In the genomic region with DNA sequence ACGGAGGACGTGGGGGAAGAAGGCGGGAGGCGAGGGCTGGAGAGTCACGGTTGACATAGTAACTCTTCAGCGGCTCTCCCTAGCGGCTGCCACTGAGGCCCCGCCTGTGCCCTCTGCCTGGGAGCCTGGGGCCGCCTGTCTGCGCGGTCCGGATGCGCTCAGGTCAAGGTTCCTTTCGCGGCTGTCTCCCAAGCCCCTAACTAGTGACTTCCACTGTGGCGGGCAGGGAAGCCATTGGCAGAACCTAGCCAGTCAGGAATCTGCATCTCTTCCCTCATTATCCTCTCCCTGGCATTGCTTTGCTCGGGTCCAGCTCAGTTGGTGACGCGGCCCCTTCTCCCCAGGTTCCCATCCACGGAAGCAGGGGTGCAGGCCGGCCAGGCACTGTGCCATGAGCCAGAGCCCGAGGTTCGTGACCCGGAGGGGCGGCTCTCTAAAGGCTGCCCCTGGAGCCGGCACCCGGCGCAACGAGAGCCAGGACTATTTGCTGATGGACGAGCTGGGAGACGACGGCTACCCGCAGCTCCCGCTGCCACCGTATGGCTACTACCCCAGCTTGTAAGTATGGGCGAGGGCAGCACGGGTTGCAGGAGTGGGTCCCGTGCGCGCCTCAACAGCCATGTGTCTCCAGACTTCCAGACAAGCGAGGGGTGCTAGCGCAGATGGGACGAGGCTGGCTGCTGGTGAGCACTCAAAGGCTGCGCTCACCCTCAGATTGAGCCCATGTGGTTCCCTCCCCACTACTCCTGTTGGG, we compare ENCODE assay signal across 8 mouse cellular contexts. TPM values are rescaled to one million over a fixed set of nuclear protein-coding genes. Genes with fewer than 3 reads are reported as not detected.
A peak's percentile ranks its signal among the peaks of the same experiment; 100 is the strongest.
DNase-seq lines count a peak whose midpoint lies in the region; ATAC-seq and TF ChIP-seq lines count a peak whose summit lies in the region.

Gene Trpc6, plus strand, starts transcription at position 102 of the 754 bp plus-strand sequence.

- no peak for TF ChIP-seq CTCF in thymus, adult 2 months (IDR thresholded peaks at IDR 0.05; ENCODE audit: borderline replicate concordance, control insufficient read depth, extremely low read depth, insufficient read depth, low read length, poor library complexity)

- no peaks in the 10 kb centered on the region for H3K9me3 ChIP-seq in limb, embryonic 13.5 days
- H3K9me3 ChIP-seq in midbrain, embryonic 13.5 days, result no peaks in the 10 kb centered on the region
- H3K9me3 ChIP-seq in stomach, embryonic 15.5 days, result no peaks in the 10 kb centered on the region

- no peaks in the 10 kb centered on the region for H3K4me1 ChIP-seq in brown adipose tissue, adult 24 weeks (ENCODE audit: control insufficient read depth, insufficient read depth, insufficient read length, low read length)
- peaks cover 8% of the 10 kb centered on the region; the same call in 1 of the 2 replicates for H3K4me1 ChIP-seq in limb, embryonic 13.5 days
- peaks cover 12% of the 10 kb centered on the region; the same call in 1 of the 2 replicates for H3K4me1 ChIP-seq in midbrain, embryonic 13.5 days (replicated peaks)
- no peaks in the 10 kb centered on the region for H3K4me1 ChIP-seq in stomach, embryonic 15.5 days
- H3K4me1 ChIP-seq in thymus, adult 2 months (replicated peaks; ENCODE audit: control insufficient read depth, insufficient read depth, low read length), result no peaks in the 10 kb centered on the region

- peak within 1 kb of the TSS; percentile 92 for H3K4me2 ChIP-seq in limb, embryonic 13.5 days (replicated peaks)
- peak within 1 kb of the TSS; percentile 97 for H3K4me2 ChIP-seq in midbrain, embryonic 13.5 days (replicated peaks)
- H3K4me2 ChIP-seq in stomach, embryonic 15.5 days, result peak within 1 kb of the TSS; percentile 85

- peak; percentile 12 to 59 for DNase-seq in adrenal gland, adult (ENCODE audit: inconsistent age in 2 of 2, low spot score in 1 of 2)
- DNase-seq in frontal cortex, postnatal 36 days (ENCODE audit: low spot score in 2 of 2), result peak; percentile 17 to 39
- DNase-seq in kidney, adult 8-10 months, result peak; percentile 1 to 3
- no peak for DNase-seq in thymus, adult 2 months

- peak; percentile 78 for ATAC-seq in limb, embryonic 13.5 days (ENCODE audit: low FRiP score, low read depth)
- peak; percentile 96 for ATAC-seq in midbrain, embryonic 13.5 days
- ATAC-seq in stomach, embryonic 15.5 days (ENCODE audit: insufficient read depth, low FRiP score, low read depth), result peak; percentile 50; the same call in 1 of the 2 replicates

- under 1% methylated on average over 44 of the region's 44 CpGs for WGBS in limb, embryonic 13.5 days
- WGBS in midbrain, embryonic 13.5 days, result under 1% methylated on average over 43 of the region's 44 CpGs
- WGBS in stomach, embryonic 15.5 days, result under 1% methylated on average over 44 of the region's 44 CpGs
- 5% methylated on average over 44 of the region's 44 CpGs for WGBS in thymus, adult 2 months

- H3K9ac ChIP-seq in limb, embryonic 13.5 days, result peak within 1 kb of the TSS; percentile 63
- H3K9ac ChIP-seq in midbrain, embryonic 13.5 days (replicated peaks), result peak within 1 kb of the TSS; percentile 69
- peak within 1 kb of the TSS; percentile 20; the same call in 1 of the 2 replicates for H3K9ac ChIP-seq in stomach, embryonic 15.5 days

- H3K4me3 ChIP-seq in brown adipose tissue, adult 24 weeks (ENCODE audit: insufficient read depth, low read depth, low read length), result peak within 1 kb of the TSS; percentile 37
- peak within 1 kb of the TSS; percentile 51 for H3K4me3 ChIP-seq in limb, embryonic 13.5 days
- H3K4me3 ChIP-seq in midbrain, embryonic 13.5 days (replicated peaks), result peak within 1 kb of the TSS; percentile 57
- H3K4me3 ChIP-seq in stomach, embryonic 15.5 days (replicated peaks), result peak within 1 kb of the TSS; percentile 47
- H3K4me3 ChIP-seq in thymus, adult 2 months (ENCODE audit: control insufficient read depth, insufficient read depth, low read length), result no peak within 1 kb of the TSS

- peaks cover 38% of the 10 kb centered on the region for H3K27me3 ChIP-seq in limb, embryonic 13.5 days
- H3K27me3 ChIP-seq in midbrain, embryonic 13.5 days, result peaks cover 11% of the 10 kb centered on the region
- 0 out of 2 replicates have a peak, but pooled peaks cover 2% of the 10 kb centered on the region for H3K27me3 ChIP-seq in stomach, embryonic 15.5 days (replicated peaks)
- no peaks in the 10 kb centered on the region for H3K27me3 ChIP-seq in thymus, adult 2 months (ENCODE audit: control insufficient read depth, insufficient read depth, low read length)

- H3K36me3 ChIP-seq in limb, embryonic 13.5 days, result no peaks in the 10 kb centered on the region
- no peaks in the 10 kb centered on the region for H3K36me3 ChIP-seq in midbrain, embryonic 13.5 days
- H3K36me3 ChIP-seq in stomach, embryonic 15.5 days, result no peaks in the 10 kb centered on the region
- H3K36me3 ChIP-seq in thymus, adult 2 months (ENCODE audit: control insufficient read depth, insufficient read depth, low read length), result no peaks in the 10 kb centered on the region

- no peak for TF ChIP-seq POLR2A in thymus, adult 2 months (IDR thresholded peaks at IDR 0.05; ENCODE audit: control insufficient read depth, extremely low read depth, insufficient read depth, low read length, poor library complexity)

- H3K27ac ChIP-seq in brown adipose tissue, adult 24 weeks (replicated peaks; ENCODE audit: low read depth, low read length), result 0 out of 2 replicates have a peak within 1 kb of the TSS, but pooled peaks have one; percentile 14
- no peak within 1 kb of the TSS for H3K27ac ChIP-seq in limb, embryonic 13.5 days
- no peak within 1 kb of the TSS for H3K27ac ChIP-seq in midbrain, embryonic 13.5 days
- H3K27ac ChIP-seq in stomach, embryonic 15.5 days, result no peak within 1 kb of the TSS
- H3K27ac ChIP-seq in thymus, adult 2 months (ENCODE audit: control insufficient read depth, insufficient read depth, low read length), result no peak within 1 kb of the TSS

RNA-seq across cellular contexts. Expression of gene Trpc6, which starts in this region (rescaled TPM):
- polyA plus RNA-seq in brown adipose tissue, adult 24 weeks (2012; ENCODE audit: insufficient read depth, insufficient read length, missing spikeins), result 0.38 TPM in 1 of 2 replicates, not detected in the other
- 0.61 and 0.70 TPM in 2 replicates for polyA plus RNA-seq in limb, embryonic 13.5 days (2015; fragmentation: Nextera tagmentation; extraction: Ambion mirVana)
- polyA plus RNA-seq in midbrain, embryonic 13.5 days (2015; fragmentation: Nextera tagmentation; extraction: Ambion mirVana), result 0.67 and 0.77 TPM in 2 replicates
- 2.5 and 2.9 TPM in 2 replicates for polyA plus RNA-seq in stomach, embryonic 15.5 days (2015; fragmentation: Nextera tagmentation; extraction: Ambion mirVana)
- polyA plus RNA-seq in thymus, adult 2 months (2012; rRNA removed), result 0.08 and 0.17 TPM in 2 replicates

Comparison
In these comparisons a context has a peak if more than half of its experiments do, and no peak if none do; other contexts are left out.
1. Peak in ATAC-seq, H3K4me3 ChIP-seq, H3K9ac ChIP-seq and H3K4me2 ChIP-seq in limb, embryonic 13.5 days; RNA of the gene not detected or under 1 TPM.
2. Peak in ATAC-seq, H3K4me3 ChIP-seq, H3K9ac ChIP-seq and H3K4me2 ChIP-seq in midbrain, embryonic 13.5 days; RNA of the gene not detected or under 1 TPM.